Mouse (Mus musculus) v-Abl transformed pro-B cells (cell line): ENCODE data around the gene Pcbp2.

ENCODE experiments used
- in situ Hi-C, 2 experiments: fragments of 400-800 bp; cut with MboI; formaldehyde crosslinking; loops; one replicate each; pipeline ENCODE4 v1.15.1; 2025; ENCODE audit not compliant: unreplicated experiment in 2 of 2

Gene Pcbp2

GRCm38 (mm10) chr15:102503924-102504782 is 33.8 kb downstream of the Pcbp2 start:
- in situ Hi-C loops = no loop called here

- in situ Hi-C loops = no loop called here
These were observed 34.9 kb downstream of the Pcbp2 start for GRCm38 (mm10) chr15:102505073-102505769.

GRCm38 (mm10) chr15:102505770-102506463 is 35.6 kb downstream of the Pcbp2 start:
- in situ Hi-C loops = no loop called here

GRCm38 (mm10) chr15:102506464-102506830 is 36.1 kb downstream of the Pcbp2 start:
- in situ Hi-C loops = no loop called here

GRCm38 (mm10) chr15:102506864-102507263 is 36.5 kb downstream of the Pcbp2 start:
- in situ Hi-C loops = no loop called here

- in situ Hi-C loops = no loop called here
These were observed 37.2 kb downstream of the Pcbp2 start for GRCm38 (mm10) chr15:102507561-102507960.

- in situ Hi-C loops = no loop called here
These were observed 38.0 kb downstream of the Pcbp2 start for GRCm38 (mm10) chr15:102508336-102508735.

- in situ Hi-C loops = loop anchor here in 1 of 2 experiments (10.0 kb wide), 1 partner anchor 45 kb away; no protein-coding TSS in a partner anchor
These were observed 39.8 kb downstream of the Pcbp2 start for GRCm38 (mm10) chr15:102510110-102510509.

- in situ Hi-C loops = loop anchor here in 1 of 2 experiments (10.0 kb wide), 1 partner anchor 46 kb away; no protein-coding TSS in a partner anchor
These were observed 40.4 kb downstream of the Pcbp2 start for GRCm38 (mm10) chr15:102510590-102511284.

- in situ Hi-C loops = loop anchor here in 1 of 2 experiments (10.0 kb wide), 1 partner anchor 47 kb away; no protein-coding TSS in a partner anchor
These were observed 41.0 kb downstream of the Pcbp2 start for GRCm38 (mm10) chr15:102511285-102511833.

GRCm38 (mm10) chr15:102512010-102512409 is 41.7 kb downstream of the Pcbp2 start:
- in situ Hi-C loops = loop anchor here in 1 of 2 experiments (10.0 kb wide), 1 partner anchor 47 kb away; no protein-coding TSS in a partner anchor

GRCm38 (mm10) chr15:102512471-102512870 is 42.1 kb downstream of the Pcbp2 start:
- in situ Hi-C loops = loop anchor here in 1 of 2 experiments (10.0 kb wide), 1 partner anchor 48 kb away; no protein-coding TSS in a partner anchor

GRCm38 (mm10) chr15:102513004-102513403 is 42.7 kb downstream of the Pcbp2 start:
- in situ Hi-C loops = loop anchor here in 1 of 2 experiments (10.0 kb wide), 1 partner anchor 48 kb away; no protein-coding TSS in a partner anchor

GRCm38 (mm10) chr15:102515261-102515660 is 44.9 kb downstream of the Pcbp2 start:
- in situ Hi-C loops = loop anchor here in 1 of 2 experiments (10.0 kb wide), 1 partner anchor 50 kb away; no protein-coding TSS in a partner anchor

- in situ Hi-C loops = loop anchor here in 1 of 2 experiments (10.0 kb wide), 1 partner anchor 51 kb away; no protein-coding TSS in a partner anchor
These were observed 45.5 kb downstream of the Pcbp2 start for GRCm38 (mm10) chr15:102515791-102516190.

GRCm38 (mm10) chr15:102516293-102516692 is 46.0 kb downstream of the Pcbp2 start:
- in situ Hi-C loops = loop anchor here in 1 of 2 experiments (10.0 kb wide), 1 partner anchor 51 kb away; no protein-coding TSS in a partner anchor

- in situ Hi-C loops = loop anchor here in 1 of 2 experiments (10.0 kb wide), 1 partner anchor 52 kb away; no protein-coding TSS in a partner anchor
These were observed 46.5 kb downstream of the Pcbp2 start, which contains the start of gene Map3k12 for GRCm38 (mm10) chr15:102516728-102517404. Map3k12 (minus strand) TSS chr15:102517064.

GRCm38 (mm10) chr15:102517631-102517975 is 47.3 kb downstream of the Pcbp2 start:
- in situ Hi-C loops = loop anchor here in 1 of 2 experiments (10.0 kb wide), 1 partner anchor 53 kb away; no protein-coding TSS in a partner anchor
